Mouse (Mus musculus) testis, adult 2 months (tissue): Measurements from ENCODE around the gene Ces1c.

Experiments used
- CTCF ChIP-seq: fragments of 200-500 bp; IDR thresholded peaks from 2 replicates; pipeline ENCODE4 v1.5.1; 2012; ENCODE audit warnings: low read depth, mild to moderate bottlenecking, inconsistent platforms, low read length, moderate library complexity; ENCODE audit not compliant: control insufficient read depth, insufficient read depth, insufficient replicate concordance
- POLR2A ChIP-seq: fragments of 200-500 bp; IDR thresholded peaks from 2 replicates; pipeline ENCODE4 v1.6.1; 2012; ENCODE audit warnings: low read depth, mild to moderate bottlenecking, inconsistent platforms, low read length, moderate library complexity; ENCODE audit not compliant: control insufficient read depth

DNA sequence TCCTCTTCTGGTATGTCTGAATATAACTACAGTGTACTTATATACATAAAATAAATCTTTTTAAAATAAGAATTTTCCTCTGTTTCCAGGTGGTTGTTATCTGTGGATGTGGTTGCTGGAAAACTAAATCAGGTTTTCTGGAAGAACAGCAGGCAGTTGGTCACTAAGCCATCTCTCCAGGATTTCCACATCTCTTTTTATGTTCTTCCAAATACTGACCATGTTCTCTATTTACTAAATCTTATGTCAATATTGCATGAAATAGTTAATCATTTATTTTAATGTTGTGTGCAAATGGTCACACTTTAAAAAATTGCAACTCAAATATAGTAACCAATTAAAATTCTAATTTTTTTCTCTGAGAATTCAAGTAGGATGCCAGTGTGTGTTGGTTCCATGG is 16.2 kb upstream of the Ces1c start:
- no peak for TF ChIP-seq POLR2A
- no peak for TF ChIP-seq CTCF
